Mouse (Mus musculus) olfactory bulb, adult 2 months (tissue): ENCODE results near the gene D730048I06Rik.

Source experiments
- CTCF ChIP-seq: fragments of 200-500 bp; IDR thresholded peaks from 2 replicates; pipeline ENCODE4 v1.5.1; 2012; ENCODE audit warnings: low read depth, mild to moderate bottlenecking, low read length, moderate library complexity; ENCODE audit not compliant: insufficient read depth
- POLR2A ChIP-seq: fragments of 200-500 bp; IDR thresholded peaks from 2 replicates; pipeline ENCODE4 v1.6.1; 2012; ENCODE audit warnings: mild to moderate bottlenecking, low read depth, low read length, moderate library complexity; ENCODE audit not compliant: insufficient read depth

DNA sequence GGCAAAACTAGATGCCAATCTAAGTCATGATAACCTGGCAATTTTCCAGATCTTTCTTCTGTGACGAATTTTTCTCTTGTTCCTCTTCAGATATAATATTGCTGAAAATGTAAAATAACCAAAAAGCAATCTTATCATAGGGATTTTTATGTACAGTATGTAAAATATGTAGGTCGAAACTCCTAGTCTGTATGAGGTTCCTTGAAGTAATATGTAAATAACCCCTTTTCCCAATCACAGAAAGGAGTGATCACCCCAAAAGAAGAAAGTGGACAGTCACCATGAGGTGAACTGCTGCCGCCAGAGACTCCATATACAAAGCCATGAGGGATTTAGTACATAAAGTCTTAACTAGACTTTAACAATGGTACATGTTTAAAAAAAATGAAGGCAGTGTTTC lies 11.9 kb downstream of the D730048I06Rik start, which contains the start of gene Gm17727:
- no peak for TF ChIP-seq CTCF
- TF ChIP-seq POLR2A: no peak
